Mouse (Mus musculus): Measurements from ENCODE around the gene Ubqln5.

The Ubqln5 gene

DNA sequence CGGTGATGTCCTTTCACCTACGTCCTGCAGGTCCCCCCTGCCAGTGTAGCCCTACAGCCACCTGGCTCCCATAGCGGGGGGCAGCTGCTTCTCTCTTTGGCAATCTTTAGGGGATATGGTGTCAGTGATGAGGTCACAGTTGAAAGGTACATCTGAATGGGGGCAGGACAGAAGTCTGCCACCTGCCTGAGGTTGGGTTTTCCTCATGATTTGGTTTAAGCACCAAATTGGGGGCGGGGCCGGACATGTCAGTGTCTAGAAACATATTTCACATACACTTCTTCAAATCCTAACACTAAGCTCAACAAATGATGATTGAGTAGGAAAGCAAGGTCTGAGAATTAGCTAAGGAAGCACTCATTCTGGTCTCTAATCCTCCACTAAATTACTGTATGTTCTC lies at the start of gene Ubqln5:
Gene Ubqln5, minus strand, starts transcription at position 101 of the 400 bp plus-strand sequence.
- DNase-seq (ENCODE audit: low spot score in 2 of 2) = no peak

DNA sequence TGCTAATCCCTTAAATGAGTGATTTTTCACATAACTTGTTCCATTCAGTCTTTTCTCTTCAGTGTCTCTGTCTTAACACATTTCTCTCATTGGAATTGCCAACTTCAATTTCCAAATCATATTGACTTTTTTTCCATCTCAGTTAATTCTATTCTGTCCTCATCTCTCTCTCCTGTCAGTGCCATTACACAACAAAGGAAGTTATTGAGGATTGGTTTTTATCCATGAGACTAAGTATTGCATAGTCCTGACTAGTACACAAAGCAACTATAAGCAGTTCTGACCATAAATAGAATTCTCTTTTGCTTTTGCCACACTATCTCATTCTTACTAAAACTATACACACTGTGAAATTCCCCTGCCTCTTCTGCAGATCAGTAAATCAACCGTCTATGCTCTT lies 49.4 kb upstream of the Ubqln5 start:
- no peak for DNase-seq (ENCODE audit: low spot score in 2 of 2)

- no peak for DNase-seq (ENCODE audit: low spot score in 2 of 2)
Observed at GRCm38 (mm10) chr7:104178422-104179054, 48.9 kb upstream of the Ubqln5 start.

DNA sequence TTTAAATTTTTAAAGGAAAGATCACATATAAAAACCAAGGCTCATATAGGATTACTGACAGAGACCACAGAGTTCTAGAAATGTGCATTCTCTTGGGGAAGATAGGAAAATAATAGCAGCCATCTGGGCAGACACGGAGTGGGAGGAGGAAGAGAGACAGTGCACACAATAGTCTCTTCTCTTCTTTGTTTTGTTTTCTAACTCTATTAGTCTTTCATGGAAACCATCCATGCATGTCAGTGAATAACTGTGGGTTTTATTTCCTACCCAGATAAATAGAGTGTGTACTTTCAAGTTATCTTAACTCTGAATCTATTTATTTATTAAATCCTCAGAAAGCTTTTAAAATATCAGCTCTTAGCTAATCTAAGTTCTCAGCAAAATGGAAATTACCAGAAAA lies 45.5 kb upstream of the Ubqln5 start:
- no peak for DNase-seq (ENCODE audit: low spot score in 2 of 2)

DNA sequence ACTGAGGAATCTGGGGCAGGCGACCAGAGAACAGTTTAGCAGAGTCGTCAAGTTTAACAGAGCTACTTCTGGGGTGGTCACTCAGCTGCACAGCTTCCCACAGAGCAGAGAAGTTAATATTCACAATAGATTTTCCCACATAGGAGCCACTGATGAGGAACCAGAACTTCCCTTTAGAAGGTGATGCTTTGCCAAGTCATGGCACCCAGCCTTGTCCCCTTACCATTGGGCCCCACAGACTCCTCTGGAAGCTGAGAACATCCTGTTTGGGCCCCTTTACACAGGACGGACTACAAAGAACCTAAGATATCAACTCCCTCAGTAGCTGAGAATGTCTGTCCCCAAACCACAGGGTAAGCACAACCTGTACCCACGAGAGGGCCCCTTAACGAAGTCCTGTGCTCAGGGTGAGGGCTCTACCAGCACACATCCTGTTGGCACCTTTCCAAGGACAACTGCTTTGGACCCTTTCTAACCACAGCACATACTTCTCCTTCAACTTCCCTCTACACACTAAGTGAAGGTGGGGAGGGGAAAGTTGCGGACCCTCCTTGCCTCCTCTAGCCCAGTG lies 40.1 kb upstream of the Ubqln5 start:
- DNase-seq (ENCODE audit: low spot score in 2 of 2) = no peak

DNA sequence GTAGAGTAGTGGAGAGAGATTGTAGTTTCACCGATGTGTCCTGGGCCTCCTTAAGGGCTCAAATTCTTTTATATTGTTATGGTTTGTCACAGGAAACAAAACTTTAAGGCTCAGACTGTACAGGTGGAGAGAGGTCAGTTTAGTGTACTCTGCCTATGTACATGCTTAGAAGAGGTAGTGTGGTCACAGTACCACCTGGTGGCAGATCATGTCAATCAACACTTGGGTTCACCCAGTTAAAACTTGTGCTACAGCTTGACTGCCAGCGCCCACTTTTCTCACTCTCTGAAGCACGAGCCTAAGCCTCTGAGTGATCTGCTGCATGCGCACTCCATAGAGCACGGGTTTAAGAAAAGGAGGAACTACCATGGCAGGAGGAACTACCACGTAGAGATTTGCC lies 37.5 kb upstream of the Ubqln5 start:
- DNase-seq (ENCODE audit: low spot score in 2 of 2) = no peak

DNA sequence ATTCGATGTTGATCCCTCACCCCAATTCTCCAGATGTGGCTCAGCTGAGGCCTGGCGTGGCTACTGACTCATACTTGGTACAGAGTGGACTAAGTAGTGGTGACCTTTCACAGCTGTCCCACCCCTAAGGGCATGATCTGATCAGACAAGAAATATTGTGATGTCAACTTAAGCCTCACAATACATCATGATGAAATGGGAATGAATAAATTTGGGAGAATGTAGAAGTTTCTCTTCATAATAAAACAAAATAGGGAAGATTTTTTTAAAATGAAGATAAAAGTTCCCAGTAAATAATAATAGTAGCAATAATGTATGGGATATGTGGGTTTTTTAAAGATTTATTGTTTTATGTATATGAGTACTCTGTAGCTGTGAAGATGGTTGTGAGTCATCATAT lies 20.8 kb upstream of the Ubqln5 start, which contains the start of gene Ubqlnl:
Gene Ubqlnl, minus strand, starts transcription at position 101 of the 400 bp plus-strand sequence.
- DNase-seq (ENCODE audit: low spot score in 2 of 2) = no peak

GRCm38 (mm10) chr7:104143179-104143578 lies 13.6 kb upstream of the Ubqln5 start, which contains the start of gene Ubqln3:
Gene Ubqln3 (minus strand): TSS chr7:104143279.
- no peak for DNase-seq (ENCODE audit: low spot score in 2 of 2)

GRCm38 (mm10) chr7:104137305-104137704 lies 7.7 kb upstream of the Ubqln5 start, which contains the start of gene Olfr643:
Gene Olfr643 (minus strand): TSS chr7:104137405.
- DNase-seq (ENCODE audit: low spot score in 2 of 2) = no peak

GRCm38 (mm10) chr7:104104757-104104972 lies 25.0 kb downstream of the Ubqln5 start, which contains the start of gene Olfr646:
Gene Olfr646 (plus strand): TSS chr7:104104873.
- no peak for DNase-seq (ENCODE audit: low spot score in 2 of 2)

DNA sequence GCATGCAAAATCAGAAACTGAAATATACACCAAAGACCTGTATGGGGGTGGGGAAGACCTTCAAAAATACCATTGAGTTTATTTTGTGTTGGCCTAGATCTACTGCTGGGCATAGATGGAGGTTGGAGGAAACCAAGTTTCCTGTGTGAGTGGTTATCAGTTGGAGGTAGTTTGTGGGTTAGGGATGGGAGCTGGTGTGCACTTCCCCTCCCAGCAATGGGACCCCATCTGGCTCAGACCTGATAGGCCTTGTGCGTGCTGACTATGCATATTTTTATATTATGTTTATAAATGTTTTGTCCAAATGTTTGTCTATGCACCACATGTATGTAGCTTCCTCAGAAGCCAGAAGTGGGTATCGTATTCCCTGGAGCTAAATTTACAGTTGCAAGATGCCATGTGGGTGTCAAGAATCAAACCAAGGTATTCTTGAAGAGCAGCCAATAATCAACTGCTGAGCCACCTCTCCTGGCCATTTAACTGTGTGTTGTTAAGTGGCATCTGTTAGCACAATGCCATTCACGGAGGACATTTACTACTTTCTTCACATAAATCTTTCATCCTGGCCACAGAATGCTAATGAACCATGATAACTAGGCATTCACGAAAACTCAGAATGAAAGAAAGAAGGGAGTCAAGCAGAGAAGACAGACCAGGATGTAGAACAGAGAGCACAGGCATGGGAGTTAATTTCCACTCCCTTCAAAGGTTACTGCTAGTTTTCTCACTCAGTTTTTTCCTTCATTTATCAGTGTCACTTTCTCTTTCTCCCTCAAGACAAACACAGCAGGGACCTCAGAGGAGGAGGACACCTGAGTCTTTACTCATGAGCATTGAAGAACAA lies 25.5 kb downstream of the Ubqln5 start:
- DNase-seq (ENCODE audit: low spot score in 2 of 2) = no peak

DNA sequence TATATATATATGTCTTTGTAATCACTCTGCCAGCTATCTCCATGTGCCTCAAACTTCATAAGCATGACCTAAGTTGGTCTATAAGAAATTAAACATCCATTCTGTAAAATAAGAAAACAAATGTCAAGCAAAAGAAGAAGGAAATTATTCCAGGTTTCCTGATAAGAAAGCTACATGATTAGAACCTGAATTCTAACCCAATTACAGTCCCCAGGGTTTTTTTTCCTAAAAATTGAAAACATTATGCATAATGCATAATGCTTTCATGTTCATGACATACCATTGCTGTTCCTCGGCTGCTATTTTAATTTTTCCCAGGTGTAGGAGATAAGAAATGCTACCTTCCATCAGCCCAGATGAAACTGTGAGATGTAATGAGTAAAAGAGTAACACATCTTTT lies 44.3 kb downstream of the Ubqln5 start, which contains the start of gene Olfr645:
Gene Olfr645, minus strand, starts transcription at position 101 of the 400 bp plus-strand sequence.
- no peak for DNase-seq (ENCODE audit: low spot score in 2 of 2)

Data from frontal cortex, postnatal 10 days (tissue).